In the genomic region with DNA sequence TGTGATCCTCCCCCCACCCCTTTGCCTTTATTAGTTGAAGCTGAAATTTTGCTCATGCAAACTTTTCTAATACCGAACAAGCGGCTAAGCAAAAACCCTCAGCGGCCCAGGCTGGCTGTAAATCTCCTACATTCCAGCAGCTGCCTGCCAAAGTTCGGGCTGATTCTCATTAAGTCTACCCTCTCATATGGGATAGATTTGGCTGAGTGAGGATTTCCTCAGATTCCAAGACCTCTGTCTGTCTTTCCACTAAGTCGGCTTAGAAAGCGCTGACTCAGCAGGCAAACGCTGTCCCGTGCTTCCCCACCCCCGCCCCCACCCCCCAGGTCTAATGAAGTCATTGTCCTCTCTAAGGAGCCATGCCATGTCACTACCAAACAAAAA, we compare ENCODE assay signal across 8 mouse cellular contexts. TPM values are rescaled to one million over a fixed set of nuclear protein-coding genes. Genes with fewer than 3 reads are reported as not detected.
A peak's percentile ranks its signal among the peaks of the same experiment; 100 is the strongest.
DNase-seq lines count a peak whose midpoint lies in the region; ATAC-seq and TF ChIP-seq lines count a peak whose summit lies in the region.

No protein-coding gene starts in this region.

- ATAC-seq in liver, postnatal 0 days, result no peak
- no peak for ATAC-seq in liver, embryonic 11.5 days (replicated peaks; ENCODE audit: low FRiP score)

- H3K4me3 ChIP-seq in liver, postnatal 0 days (ENCODE audit: low read depth, low read length), result no peak overlapping the region
- H3K4me3 ChIP-seq in liver, embryonic 11.5 days (ENCODE audit: low read depth, low read length), result no peak overlapping the region

- H3K4me1 ChIP-seq in liver, postnatal 0 days (ENCODE audit: insufficient read depth), result peaks cover 12% of the 10 kb centered on the region
- H3K4me1 ChIP-seq in liver, embryonic 11.5 days (replicated peaks; ENCODE audit: control insufficient read depth, insufficient read depth, low read length), result peaks cover 12% of the 10 kb centered on the region

- no peaks in the 10 kb centered on the region for H3K9me3 ChIP-seq in liver, postnatal 0 days (ENCODE audit: low read length)
- H3K9me3 ChIP-seq in liver, embryonic 11.5 days (ENCODE audit: control insufficient read depth, low read length), result no peaks in the 10 kb centered on the region

- no peaks in the 10 kb centered on the region for H3K27me3 ChIP-seq in liver, postnatal 0 days (ENCODE audit: insufficient read depth, low read length)
- H3K27me3 ChIP-seq in liver, embryonic 11.5 days (replicated peaks; ENCODE audit: control insufficient read depth, insufficient read depth, low read length), result no peaks in the 10 kb centered on the region

- H3K9ac ChIP-seq in liver, postnatal 0 days (replicated peaks), result no peak overlapping the region
- H3K9ac ChIP-seq in liver, embryonic 11.5 days (ENCODE audit: low read depth, low read length), result no peak overlapping the region; the same call in 1 of the 2 replicates

- no peak overlapping the region for H3K27ac ChIP-seq in liver, postnatal 0 days (ENCODE audit: low read depth)
- H3K27ac ChIP-seq in liver, embryonic 11.5 days (ENCODE audit: low read depth, low read length), result peak overlapping the region; percentile 32; the same call in 1 of the 2 replicates

- no peak for TF ChIP-seq CTCF in liver, postnatal 0 days (IDR thresholded peaks at IDR 0.05; ENCODE audit: low read depth)

- TF ChIP-seq EP300 in liver, postnatal 0 days (IDR thresholded peaks at IDR 0.05; ENCODE audit: low read depth), result no peak

- no peak overlapping the region for H3K4me2 ChIP-seq in liver, postnatal 0 days (ENCODE audit: low read depth, low read length)
- peak overlapping the region; percentile 29 for H3K4me2 ChIP-seq in liver, embryonic 11.5 days

- no peaks in the 10 kb centered on the region for H3K36me3 ChIP-seq in liver, postnatal 0 days (replicated peaks; ENCODE audit: insufficient read depth, low read length)
- H3K36me3 ChIP-seq in liver, embryonic 11.5 days (ENCODE audit: control insufficient read depth, insufficient read depth, low read length), result no peaks in the 10 kb centered on the region

- peak; percentile 23 for DNase-seq in liver
- no peak for DNase-seq in liver, postnatal 0 days
- DNase-seq in embryo, embryonic 11 days, result peak; percentile 79
- peak; percentile 26 for DNase-seq in heart, postnatal 4 days
- no peak for DNase-seq in liver, embryonic 11.5 days (ENCODE audit: low spot score)
- no peak for DNase-seq in cerebellum, adult 9-11 months
- no peak for DNase-seq in thymus, postnatal 0 days (ENCODE audit: low spot score)
- DNase-seq in natural killer cell, adult 2 months (ENCODE audit: low spot score in 2 of 2), result no peak

- 31% methylated on average over 9 of the region's 9 CpGs for WGBS in liver, postnatal 0 days (ENCODE audit: insufficient replicate concordance)
- 20% methylated on average over 9 of the region's 9 CpGs for WGBS in liver, embryonic 11.5 days

RNA-seq across cellular contexts. Expression of gene Sgk1, which starts 55.2 kb away (rescaled TPM):
- 20.6 and 21.7 TPM in 2 replicates for polyA plus RNA-seq in liver, postnatal 0 days (2015; fragmentation: Nextera tagmentation; extraction: Ambion mirVana)
- total RNA-seq in heart, postnatal 4 days (2021), result 10 to 100 TPM; 70.2 to 73.8 TPM
- 20.2 and 21.2 TPM in 2 replicates for polyA plus RNA-seq in liver, embryonic 11.5 days (2014; fragmentation: Nextera tagmentation; extraction: Ambion mirVana)
- polyA plus RNA-seq in thymus, postnatal 0 days (2015; fragmentation: Nextera tagmentation; extraction: Ambion mirVana), result 24.0 and 26.0 TPM in 2 replicates

Comparison
In these comparisons a context has a peak if more than half of its experiments do, and no peak if none do; other contexts are left out.
1. DNase-seq: peak in liver (single experiment), embryo, embryonic 11 days (single experiment) and heart, postnatal 4 days (single experiment); none in liver, postnatal 0 days (single experiment), liver, embryonic 11.5 days (single experiment), cerebellum, adult 9-11 months (single experiment), thymus, postnatal 0 days (single experiment) and natural killer cell, adult 2 months (0 of 2).